Mouse (Mus musculus) intestine, embryonic 16.5 days (tissue): ENCODE measurements at regions not wholly inside any gene's neighbourhood (a gene's known extent, or its start where the extent isn't known, plus 50 kb on each side); places are given as distances from the start of the nearest gene placed in this dataset.
A peak's percentile ranks its signal among the peaks of the same experiment; 100 is the strongest.

Source experiments
- ATAC-seq: fragments of 200-750 bp; cut with Nextera tagmentation; 2 replicates; pipeline ENCODE4 v1.8.0; 2017; ENCODE audit warnings: moderate TSS enrichment, moderate library complexity
- H3K27ac ChIP-seq: fragments of 300-500 bp; sonication (generic); 2 replicates; pipeline ENCODE4 v1.5.1; 2014; ENCODE audit warnings: mild to moderate bottlenecking, low read length
- H3K27me3 ChIP-seq: fragments of 300-500 bp; sonication (generic); replicated peaks from 2 replicates; pipeline ENCODE4 v1.6.1; 2014; ENCODE audit warnings: low read length, control low read depth, mixed read lengths; ENCODE audit not compliant: control insufficient read depth, insufficient read depth
- H3K36me3 ChIP-seq: fragments of 300-500 bp; sonication (generic); 2 replicates; pipeline ENCODE4 v1.6.1; 2014; ENCODE audit warnings: low read length, control low read depth; ENCODE audit not compliant: control insufficient read depth, insufficient read depth
- H3K4me1 ChIP-seq: fragments of 300-500 bp; sonication (generic); 2 replicates; pipeline ENCODE4 v1.6.1; 2014; ENCODE audit warnings: low read length, control low read depth, mixed read lengths; ENCODE audit not compliant: control insufficient read depth, insufficient read depth
- H3K4me2 ChIP-seq: fragments of 300-500 bp; sonication (generic); 2 replicates; pipeline ENCODE4 v1.6.1; 2014; ENCODE audit warnings: low read depth, low read length, control low read depth
- H3K4me3 ChIP-seq: fragments of 300-500 bp; sonication (generic); 2 replicates; pipeline ENCODE4 v1.5.1; 2014; ENCODE audit warnings: mild to moderate bottlenecking, low read length
- H3K9ac ChIP-seq: fragments of 300-500 bp; sonication (generic); 2 replicates; pipeline ENCODE4 v1.6.1; 2014; ENCODE audit warnings: low read depth, low read length
- H3K9me3 ChIP-seq: fragments of 300-500 bp; sonication (generic); 2 replicates; pipeline ENCODE4 v1.6.1; 2016; ENCODE audit warnings: low read length, control low read depth; ENCODE audit not compliant: control insufficient read depth
- WGBS: fragments of 180-500 bp; shearing (Covaris S2); extraction: QIAGEN DNeasy Blood & Tissue Kit; methylation state at CpG from one replicate; pipeline ENCODE4 v1.1.7; 2014; 5-methylcytosine and 5-hydroxymethylcytosine counted together

DNA sequence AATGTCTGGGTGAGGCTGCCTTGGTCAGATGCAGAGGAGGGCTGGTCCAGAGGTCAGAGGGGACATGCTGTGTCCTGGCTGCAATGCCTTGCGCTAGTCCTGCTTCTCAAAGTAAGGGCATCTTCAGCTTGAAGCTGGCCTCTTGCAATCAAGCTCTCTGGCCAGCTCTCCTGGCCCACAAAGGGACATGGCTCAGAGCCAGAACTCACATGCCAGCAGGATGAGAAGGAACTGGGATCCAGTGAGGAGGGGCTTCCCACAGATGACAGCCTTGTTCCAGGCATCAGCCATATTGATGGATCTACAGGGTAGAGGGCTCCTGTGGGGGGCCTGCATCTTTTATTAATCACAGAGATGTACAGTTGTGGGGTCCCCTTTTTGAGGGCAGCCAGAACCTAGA, 445.1 kb upstream of the Mgmt start:
- 96% methylated on average over 1 of the region's 1 CpGs for WGBS
- H3K9ac ChIP-seq, result no peak overlapping the region
- no peak overlapping the region for H3K4me2 ChIP-seq
- ATAC-seq, result no peak
- H3K27me3 ChIP-seq, result no peaks in the 10 kb centered on the region
- no peak overlapping the region for H3K27ac ChIP-seq
- H3K36me3 ChIP-seq, result no peaks in the 10 kb centered on the region
- H3K9me3 ChIP-seq, result no peaks in the 10 kb centered on the region
- no peak overlapping the region for H3K4me3 ChIP-seq
- H3K4me1 ChIP-seq, result no peaks in the 10 kb centered on the region

DNA sequence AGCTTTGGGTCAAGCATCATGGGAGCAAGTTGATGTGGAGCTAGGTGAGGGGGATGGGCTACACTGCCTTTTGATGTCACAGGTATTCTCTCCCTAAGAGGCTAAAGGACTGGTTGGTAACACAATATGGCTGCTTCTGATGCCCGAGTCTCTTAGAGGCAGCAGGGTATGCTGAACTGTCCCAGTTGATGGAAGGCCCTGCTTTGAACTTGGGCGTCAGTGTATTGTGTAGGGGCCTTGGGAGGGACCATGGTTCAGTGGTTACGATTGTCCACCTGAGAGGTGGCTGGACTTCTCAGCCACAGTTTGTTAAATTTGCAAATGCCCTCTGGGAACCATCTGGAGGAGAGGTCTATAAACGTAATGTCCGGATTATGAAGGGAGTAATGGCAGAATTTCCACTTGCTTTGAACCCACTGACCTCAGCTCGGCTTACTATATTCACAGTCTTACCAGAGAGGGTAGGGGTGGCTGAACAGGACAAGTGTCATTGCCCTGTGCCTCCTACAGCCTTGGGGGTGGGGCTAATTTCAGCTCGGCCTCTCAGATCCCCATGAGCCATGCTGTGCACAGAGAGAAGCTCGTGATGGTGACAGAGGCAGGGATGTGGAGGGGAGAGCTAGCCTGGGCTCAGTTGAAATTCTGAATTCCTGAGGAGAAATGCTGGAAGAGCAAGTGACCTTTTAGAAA, 442.6 kb upstream of the Mgmt start:
- no peak for ATAC-seq
- Histone ChIP-seq H3K4me1 (peaks cover 3% of the 10 kb centered on the region; the same call in 1 of the 2 replicates), H3K4me2 (no peak overlapping the region), H3K27ac (no peak overlapping the region), H3K4me3 (no peak overlapping the region), H3K9ac (no peak overlapping the region), H3K9me3 (no peaks in the 10 kb centered on the region), H3K36me3 (no peaks in the 10 kb centered on the region), H3K27me3 (no peaks in the 10 kb centered on the region)
- 72% methylated on average over 8 of the region's 8 CpGs for WGBS

DNA sequence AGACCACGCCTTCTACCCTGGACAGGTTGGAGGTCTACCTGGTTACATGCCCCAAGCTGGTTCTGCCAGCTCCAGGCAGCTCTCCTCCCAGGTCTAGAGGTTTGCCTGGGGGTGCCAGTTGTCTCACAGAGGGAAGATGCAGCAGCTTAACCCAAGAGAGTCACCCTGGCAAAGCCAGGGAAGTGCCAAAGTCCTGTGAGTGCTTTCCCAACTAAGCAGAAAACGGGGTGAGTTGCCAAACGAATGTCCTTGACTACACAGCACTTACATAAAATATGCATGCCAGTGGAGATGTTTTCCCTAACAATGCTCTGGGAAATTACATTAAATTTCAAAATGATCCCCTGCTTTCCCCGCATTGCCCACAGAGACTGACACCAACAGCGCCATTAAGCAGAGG, 441.9 kb upstream of the Mgmt start:
- no peak overlapping the region for H3K27ac ChIP-seq
- peaks cover 3% of the 10 kb centered on the region; the same call in 1 of the 2 replicates for H3K4me1 ChIP-seq
- no peak for ATAC-seq
- no peak overlapping the region for H3K4me2 ChIP-seq
- 87% methylated on average over 5 of the region's 5 CpGs for WGBS
- H3K9me3 ChIP-seq, result no peaks in the 10 kb centered on the region
- no peaks in the 10 kb centered on the region for H3K27me3 ChIP-seq
- H3K9ac ChIP-seq, result no peak overlapping the region
- H3K36me3 ChIP-seq, result no peaks in the 10 kb centered on the region
- no peak overlapping the region for H3K4me3 ChIP-seq

DNA sequence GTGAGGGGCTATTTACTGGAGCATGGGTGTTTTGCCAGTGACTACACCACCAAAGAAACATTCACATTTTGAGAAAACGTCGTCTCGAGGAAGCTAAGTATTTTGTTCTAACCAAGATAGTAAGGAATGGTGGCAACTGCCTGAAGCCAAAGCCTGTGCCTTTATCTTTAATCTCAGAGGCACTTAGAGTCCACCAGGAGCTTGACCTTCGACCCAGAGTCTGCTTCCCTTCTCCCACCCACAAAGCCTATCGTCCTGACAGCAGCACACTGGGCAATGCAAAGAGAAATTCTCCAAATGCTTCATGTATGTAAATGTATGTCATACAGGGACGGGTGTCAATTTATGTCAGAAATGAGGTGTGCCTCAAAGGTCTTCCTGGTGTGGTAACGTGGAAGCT, 437.2 kb upstream of the Mgmt start:
- Histone ChIP-seq H3K9ac (no peak overlapping the region), H3K27me3 (no peaks in the 10 kb centered on the region), H3K4me3 (no peak overlapping the region), H3K36me3 (no peaks in the 10 kb centered on the region), H3K4me2 (no peak overlapping the region), H3K9me3 (no peaks in the 10 kb centered on the region), H3K27ac (peak overlapping the region; percentile 70; the same call in 1 of the 2 replicates), H3K4me1 (peaks cover 3% of the 10 kb centered on the region; the same call in 1 of the 2 replicates)
- WGBS, result 44% methylated on average over 7 of the region's 7 CpGs
- peak; percentile 47 for ATAC-seq

DNA sequence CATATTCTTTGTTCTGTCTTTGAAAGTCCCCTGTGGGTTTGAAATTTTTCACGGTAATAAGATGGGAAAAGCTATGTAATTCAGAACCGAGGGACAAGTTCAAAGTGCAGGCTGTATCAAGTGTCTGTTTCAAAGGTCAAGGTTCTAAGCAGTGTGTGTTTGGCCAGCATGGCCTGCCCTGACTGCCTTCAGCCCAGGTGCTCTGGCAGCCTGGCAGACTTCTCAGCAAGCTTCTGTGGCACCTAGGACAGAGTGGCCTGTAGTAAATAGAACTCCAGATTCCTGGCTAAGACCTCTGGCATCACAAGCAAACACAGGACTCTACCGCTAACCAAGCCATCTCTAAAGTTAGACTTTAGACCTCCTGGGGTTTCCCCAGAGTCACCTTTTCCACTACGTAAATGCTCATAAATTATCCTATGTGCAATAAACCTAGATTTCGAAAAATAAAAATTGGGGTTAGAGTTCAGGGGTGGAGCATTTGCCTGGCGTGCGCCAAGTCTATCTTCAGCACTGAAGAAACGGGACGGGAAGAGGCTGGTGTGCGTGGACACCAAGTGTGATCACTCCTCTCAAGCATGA, 436.5 kb upstream of the Mgmt start:
- WGBS, result 59% methylated on average over 10 of the region's 10 CpGs
- ATAC-seq, result peak; percentile 89

DNA sequence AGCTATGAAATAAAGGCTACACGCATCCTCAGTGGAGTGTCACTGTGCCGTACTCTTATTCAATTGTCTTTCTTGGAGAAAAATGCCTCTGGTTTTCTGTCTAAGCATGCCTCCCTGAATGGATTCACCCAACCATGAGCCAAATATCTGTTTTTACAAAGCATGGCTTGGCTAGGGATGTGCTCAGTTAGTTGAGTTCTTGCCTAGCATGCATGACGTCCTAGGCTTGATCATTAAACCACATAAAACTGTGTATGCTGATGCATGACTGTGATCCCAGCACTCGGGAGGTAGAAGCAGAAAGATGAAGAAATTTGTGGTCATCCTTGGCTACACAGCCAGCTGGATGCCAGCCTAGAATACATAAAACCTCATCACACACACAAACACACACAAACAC, 417.3 kb upstream of the Mgmt start:
- Histone ChIP-seq H3K36me3 (no peaks in the 10 kb centered on the region), H3K4me2 (no peak overlapping the region), H3K4me1 (no peaks in the 10 kb centered on the region), H3K9me3 (no peaks in the 10 kb centered on the region), H3K27ac (no peak overlapping the region), H3K27me3 (no peaks in the 10 kb centered on the region), H3K9ac (no peak overlapping the region), H3K4me3 (no peak overlapping the region)
- ATAC-seq, result no peak
- 78% methylated on average over 4 of the region's 4 CpGs for WGBS

More for the DNA sequence above, 436.5 kb upstream of the Mgmt start:
- no peak overlapping the region for H3K4me2 ChIP-seq
- peaks cover 3% of the 10 kb centered on the region; the same call in 1 of the 2 replicates for H3K4me1 ChIP-seq
- no peak overlapping the region for H3K9ac ChIP-seq
- H3K27me3 ChIP-seq, result no peaks in the 10 kb centered on the region
- H3K4me3 ChIP-seq, result no peak overlapping the region
- peak overlapping the region; percentile 70 for H3K27ac ChIP-seq
- no peaks in the 10 kb centered on the region for H3K9me3 ChIP-seq
- no peaks in the 10 kb centered on the region for H3K36me3 ChIP-seq

DNA sequence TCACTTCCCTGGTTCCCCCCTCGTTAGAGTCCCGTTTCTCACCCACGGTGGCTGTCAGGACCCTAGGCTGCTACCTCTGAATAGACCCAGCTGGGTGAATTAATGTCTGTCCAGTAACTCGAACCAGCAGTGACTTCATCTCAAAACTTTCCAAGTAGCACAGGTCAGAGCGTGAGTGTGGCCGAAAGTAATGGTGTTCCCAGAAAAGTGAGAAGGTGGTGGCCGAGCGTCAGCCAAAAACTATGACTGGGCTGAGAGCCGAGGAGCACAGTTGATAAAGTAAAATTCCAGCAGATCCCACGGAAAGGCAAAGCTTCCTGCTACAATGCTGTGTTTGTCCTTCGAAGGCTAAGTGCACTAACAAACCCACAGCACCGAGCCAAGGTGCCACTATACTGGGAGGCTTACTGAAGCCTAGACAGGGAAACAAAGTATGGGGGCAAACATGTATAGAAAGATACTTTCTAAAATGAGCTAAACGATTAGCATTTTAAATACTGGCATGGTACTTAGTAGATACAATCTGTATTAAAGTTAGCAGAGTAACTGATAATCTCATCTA, 413.7 kb upstream of the Mgmt start:
- H3K9me3 ChIP-seq, result no peaks in the 10 kb centered on the region
- 67% methylated on average over 13 of the region's 13 CpGs for WGBS
- H3K27me3 ChIP-seq, result no peaks in the 10 kb centered on the region
- no peaks in the 10 kb centered on the region for H3K4me1 ChIP-seq
- no peak overlapping the region for H3K9ac ChIP-seq
- H3K4me3 ChIP-seq, result no peak overlapping the region
- no peak overlapping the region for H3K4me2 ChIP-seq
- no peak overlapping the region for H3K27ac ChIP-seq
- no peaks in the 10 kb centered on the region for H3K36me3 ChIP-seq
- no peak for ATAC-seq

DNA sequence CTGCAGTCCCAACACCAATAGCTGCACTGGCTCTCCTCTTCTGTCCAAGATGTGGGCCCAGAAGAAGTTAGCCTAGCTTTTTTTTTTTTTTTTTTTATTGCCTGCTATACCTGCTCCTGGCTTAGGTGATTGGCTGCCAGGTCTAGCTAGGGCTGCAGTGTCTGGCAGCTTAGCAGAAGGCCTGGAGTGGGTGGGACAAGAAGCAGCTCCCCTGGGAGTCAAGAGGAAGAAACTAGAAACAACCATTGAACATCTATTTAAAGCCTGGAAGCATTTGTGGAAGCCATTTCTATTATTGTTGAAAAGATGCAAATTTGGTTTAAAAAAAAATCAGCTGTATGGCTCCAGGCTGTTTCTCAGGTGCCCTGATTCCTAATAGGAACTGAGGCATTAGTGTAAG, 411.2 kb upstream of the Mgmt start:
- Histone ChIP-seq H3K4me3 (no peak overlapping the region), H3K9ac (no peak overlapping the region), H3K36me3 (no peaks in the 10 kb centered on the region), H3K27ac (no peak overlapping the region), H3K9me3 (no peaks in the 10 kb centered on the region), H3K4me2 (no peak overlapping the region), H3K4me1 (no peaks in the 10 kb centered on the region), H3K27me3 (0 out of 2 replicates have a peak, but pooled peaks cover under 1% of the 10 kb centered on the region)
- no peak for ATAC-seq

DNA sequence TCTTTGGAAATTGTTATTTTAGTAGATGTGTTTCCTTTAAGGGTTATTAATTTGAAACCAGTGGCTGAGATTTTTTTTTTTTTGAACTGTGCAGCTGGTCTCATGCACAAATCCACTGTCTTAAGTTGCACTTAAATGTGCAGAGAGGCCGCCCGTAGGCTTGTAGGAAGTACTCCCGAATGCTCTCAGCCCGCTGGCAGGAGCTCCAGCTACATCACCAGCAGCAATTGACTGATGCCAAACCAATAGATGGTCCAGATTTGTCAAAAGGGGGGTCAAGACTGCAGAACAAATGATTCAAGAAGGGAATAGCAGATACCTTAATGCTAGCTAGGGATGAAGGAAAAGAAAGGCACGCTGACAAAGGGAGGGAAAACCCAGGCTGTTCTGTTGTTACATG, 406.9 kb upstream of the Mgmt start:
- ATAC-seq, result no peak
- Histone ChIP-seq H3K4me3 (no peak overlapping the region), H3K4me1 (peaks cover 4% of the 10 kb centered on the region; the same call in 1 of the 2 replicates), H3K9me3 (no peaks in the 10 kb centered on the region), H3K27me3 (peaks cover 16% of the 10 kb centered on the region; the same call in 1 of the 2 replicates), H3K27ac (no peak overlapping the region), H3K9ac (no peak overlapping the region), H3K36me3 (no peaks in the 10 kb centered on the region), H3K4me2 (no peak overlapping the region)
- 47% methylated on average over 5 of the region's 5 CpGs for WGBS
